Mouse (Mus musculus): ENCODE measurements around the gene Themis. TPM values are rescaled to one million over a fixed set of nuclear protein-coding genes. Genes with fewer than 3 reads are reported as not detected.

The Themis gene
- total and polyA plus RNA-seq, 3 experiments: 0.06 to 0.11 (median 0.08) TPM

GRCm38 (mm10) chr10:28737953-28738352 is 69.8 kb downstream of the Themis start:
- 27% methylated on average over 1 of the region's 1 CpGs for WGBS
- H3K27me3 ChIP-seq (ENCODE audit: control insufficient read depth, insufficient read depth, low read length): no peaks in the 10 kb centered on the region
- no peaks in the 10 kb centered on the region for H3K4me1 ChIP-seq (ENCODE audit: control insufficient read depth, insufficient read depth, low read length)
- DNase-seq: no peak
- intact Hi-C loops (cut with DNase I): no loop called here
- H3K4me3 ChIP-seq: no peak overlapping the region
- H3K79me2 ChIP-seq (replicated peaks; ENCODE audit: control insufficient read depth, insufficient read depth, low read length): no peaks in the 10 kb centered on the region
- TF ChIP-seq EP300 (IDR thresholded peaks at IDR 0.05; ENCODE audit: insufficient read depth, low read depth, low read length) (no peak), CTCF (IDR thresholded peaks at IDR 0.05) (no peak), POLR2A (IDR thresholded peaks at IDR 0.05; ENCODE audit: insufficient read depth, low read depth, low read length) (no peak)
- H3K9ac ChIP-seq (ENCODE audit: low read depth, low read length): no peak overlapping the region
- H3K27ac ChIP-seq: no peak overlapping the region
- no peaks in the 10 kb centered on the region for H3K36me3 ChIP-seq (ENCODE audit: control insufficient read depth, insufficient read depth, low read length)

GRCm38 (mm10) chr10:28746426-28746825 is 78.3 kb downstream of the Themis start:
- intact Hi-C loops (cut with DNase I): no loop called here
- H3K27me3 ChIP-seq (ENCODE audit: control insufficient read depth, insufficient read depth, low read length): no peaks in the 10 kb centered on the region
- no peak overlapping the region for H3K4me3 ChIP-seq
- no peak overlapping the region for H3K27ac ChIP-seq
- TF ChIP-seq CTCF (IDR thresholded peaks at IDR 0.05) (no peak), EP300 (IDR thresholded peaks at IDR 0.05; ENCODE audit: insufficient read depth, low read depth, low read length) (no peak), POLR2A (IDR thresholded peaks at IDR 0.05; ENCODE audit: insufficient read depth, low read depth, low read length) (no peak)
- no peaks in the 10 kb centered on the region for H3K4me1 ChIP-seq (ENCODE audit: control insufficient read depth, insufficient read depth, low read length)
- DNase-seq: no peak
- H3K9ac ChIP-seq (ENCODE audit: low read depth, low read length): no peak overlapping the region
- H3K79me2 ChIP-seq (replicated peaks; ENCODE audit: control insufficient read depth, insufficient read depth, low read length): no peaks in the 10 kb centered on the region
- H3K36me3 ChIP-seq (ENCODE audit: control insufficient read depth, insufficient read depth, low read length): no peaks in the 10 kb centered on the region

- 47% methylated on average over 2 of the region's 2 CpGs for WGBS
Observed at GRCm38 (mm10) chr10:28753321-28753720, 85.2 kb downstream of the Themis start.

GRCm38 (mm10) chr10:28754927-28755326 is 86.8 kb downstream of the Themis start:
- no peak for TF ChIP-seq EP300 (IDR thresholded peaks at IDR 0.05; ENCODE audit: insufficient read depth, low read depth, low read length)
- no peak for DNase-seq
- Histone ChIP-seq H3K27ac (no peak overlapping the region), H3K4me1 (ENCODE audit: control insufficient read depth, insufficient read depth, low read length) (no peaks in the 10 kb centered on the region), H3K4me3 (no peak overlapping the region), H3K9ac (ENCODE audit: low read depth, low read length) (no peak overlapping the region), H3K79me2 (replicated peaks; ENCODE audit: control insufficient read depth, insufficient read depth, low read length) (no peaks in the 10 kb centered on the region), H3K27me3 (ENCODE audit: control insufficient read depth, insufficient read depth, low read length) (no peaks in the 10 kb centered on the region), H3K36me3 (ENCODE audit: control insufficient read depth, insufficient read depth, low read length) (no peaks in the 10 kb centered on the region)
- intact Hi-C loops (cut with DNase I): no loop called here

More at GRCm38 (mm10) chr10:28753321-28753720, 85.2 kb downstream of the Themis start:
- H3K36me3 ChIP-seq (ENCODE audit: control insufficient read depth, insufficient read depth, low read length): no peaks in the 10 kb centered on the region
- H3K27me3 ChIP-seq (ENCODE audit: control insufficient read depth, insufficient read depth, low read length): no peaks in the 10 kb centered on the region
- H3K79me2 ChIP-seq (replicated peaks; ENCODE audit: control insufficient read depth, insufficient read depth, low read length): no peaks in the 10 kb centered on the region
- no peaks in the 10 kb centered on the region for H3K4me1 ChIP-seq (ENCODE audit: control insufficient read depth, insufficient read depth, low read length)
- intact Hi-C loops (cut with DNase I): no loop called here
- H3K27ac ChIP-seq: no peak overlapping the region
- no peak overlapping the region for H3K4me3 ChIP-seq
- DNase-seq: no peak
- no peak overlapping the region for H3K9ac ChIP-seq (ENCODE audit: low read depth, low read length)
- TF ChIP-seq CTCF (IDR thresholded peaks at IDR 0.05) (no peak), EP300 (IDR thresholded peaks at IDR 0.05; ENCODE audit: insufficient read depth, low read depth, low read length) (no peak), POLR2A (IDR thresholded peaks at IDR 0.05; ENCODE audit: insufficient read depth, low read depth, low read length) (no peak)

DNA sequence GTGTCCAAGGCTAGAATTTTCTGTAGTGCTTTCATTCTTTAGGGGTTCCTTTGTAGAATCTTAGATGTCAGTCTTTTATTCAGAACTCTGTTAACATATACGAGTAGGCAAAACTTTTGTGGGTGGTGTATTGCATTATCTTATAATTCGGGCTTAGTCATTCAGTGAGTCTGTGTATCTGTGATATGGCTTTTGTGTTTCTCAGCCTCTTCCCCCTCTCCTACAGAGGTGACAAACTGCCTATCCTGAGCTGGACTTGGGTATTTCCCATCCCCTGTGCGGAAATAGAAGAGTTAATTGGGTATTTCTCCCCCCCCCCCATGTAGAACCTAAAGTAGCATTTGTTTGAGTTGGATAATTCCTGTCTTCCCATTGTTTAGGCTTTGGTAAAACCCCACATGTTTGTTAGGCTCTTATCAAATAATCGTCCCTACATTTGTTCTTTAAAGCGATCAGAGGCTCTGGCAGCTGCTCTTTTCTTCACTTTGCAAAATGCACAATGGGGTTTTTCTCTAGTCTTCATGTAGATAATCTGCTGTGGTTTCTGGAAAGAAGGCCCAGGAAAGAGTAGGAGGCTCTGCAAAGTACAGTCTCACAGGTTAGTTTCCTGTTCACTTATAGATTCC is 108.7 kb downstream of the Themis start:
- DNase-seq: no peak
- no peaks in the 10 kb centered on the region for H3K36me3 ChIP-seq (ENCODE audit: control insufficient read depth, insufficient read depth, low read length)
- intact Hi-C loops (cut with DNase I): no loop called here
- no peak overlapping the region for H3K4me3 ChIP-seq
- TF ChIP-seq POLR2A (IDR thresholded peaks at IDR 0.05; ENCODE audit: insufficient read depth, low read depth, low read length) (no peak), EP300 (IDR thresholded peaks at IDR 0.05; ENCODE audit: insufficient read depth, low read depth, low read length) (no peak), CTCF (IDR thresholded peaks at IDR 0.05) (no peak)
- no peak overlapping the region for H3K27ac ChIP-seq
- H3K9ac ChIP-seq (ENCODE audit: low read depth, low read length): no peak overlapping the region
- H3K4me1 ChIP-seq (ENCODE audit: control insufficient read depth, insufficient read depth, low read length): no peaks in the 10 kb centered on the region
- WGBS: 57% methylated on average over 5 of the region's 5 CpGs
- no peaks in the 10 kb centered on the region for H3K27me3 ChIP-seq (ENCODE audit: control insufficient read depth, insufficient read depth, low read length)
- H3K79me2 ChIP-seq (replicated peaks; ENCODE audit: control insufficient read depth, insufficient read depth, low read length): no peaks in the 10 kb centered on the region

GRCm38 (mm10) chr10:28799469-28799868 is 131.3 kb downstream of the Themis start:
- H3K79me2 ChIP-seq (replicated peaks; ENCODE audit: control insufficient read depth, insufficient read depth, low read length): no peaks in the 10 kb centered on the region
- no peak overlapping the region for H3K27ac ChIP-seq
- no peak for DNase-seq
- H3K4me1 ChIP-seq (ENCODE audit: control insufficient read depth, insufficient read depth, low read length): no peaks in the 10 kb centered on the region
- TF ChIP-seq POLR2A (IDR thresholded peaks at IDR 0.05; ENCODE audit: insufficient read depth, low read depth, low read length) (no peak), CTCF (IDR thresholded peaks at IDR 0.05) (no peak), EP300 (IDR thresholded peaks at IDR 0.05; ENCODE audit: insufficient read depth, low read depth, low read length) (no peak)
- H3K9ac ChIP-seq (ENCODE audit: low read depth, low read length): no peak overlapping the region
- intact Hi-C loops (cut with DNase I): no loop called here
- H3K27me3 ChIP-seq (ENCODE audit: control insufficient read depth, insufficient read depth, low read length): no peaks in the 10 kb centered on the region
- H3K4me3 ChIP-seq: no peak overlapping the region
- H3K36me3 ChIP-seq (ENCODE audit: control insufficient read depth, insufficient read depth, low read length): no peaks in the 10 kb centered on the region
- WGBS: 64% methylated on average over 4 of the region's 4 CpGs
